Mouse (Mus musculus): Measurements from ENCODE around the gene Thra.

GRCm38 (mm10) chr11:98785772-98786281 lies 45.4 kb downstream of the Thra start:
- no peak for TF ChIP-seq CTCF (IDR thresholded peaks at IDR 0.05; ENCODE audit: control insufficient read depth, insufficient read depth, insufficient read length)
- no peak for TF ChIP-seq USF1 (IDR thresholded peaks at IDR 0.05; ENCODE audit: low read depth)
- no peak for TF ChIP-seq MAX (IDR thresholded peaks at IDR 0.05)
